Comparison of ENCODE assay signal across 8 mouse cellular contexts in the genomic region with DNA sequence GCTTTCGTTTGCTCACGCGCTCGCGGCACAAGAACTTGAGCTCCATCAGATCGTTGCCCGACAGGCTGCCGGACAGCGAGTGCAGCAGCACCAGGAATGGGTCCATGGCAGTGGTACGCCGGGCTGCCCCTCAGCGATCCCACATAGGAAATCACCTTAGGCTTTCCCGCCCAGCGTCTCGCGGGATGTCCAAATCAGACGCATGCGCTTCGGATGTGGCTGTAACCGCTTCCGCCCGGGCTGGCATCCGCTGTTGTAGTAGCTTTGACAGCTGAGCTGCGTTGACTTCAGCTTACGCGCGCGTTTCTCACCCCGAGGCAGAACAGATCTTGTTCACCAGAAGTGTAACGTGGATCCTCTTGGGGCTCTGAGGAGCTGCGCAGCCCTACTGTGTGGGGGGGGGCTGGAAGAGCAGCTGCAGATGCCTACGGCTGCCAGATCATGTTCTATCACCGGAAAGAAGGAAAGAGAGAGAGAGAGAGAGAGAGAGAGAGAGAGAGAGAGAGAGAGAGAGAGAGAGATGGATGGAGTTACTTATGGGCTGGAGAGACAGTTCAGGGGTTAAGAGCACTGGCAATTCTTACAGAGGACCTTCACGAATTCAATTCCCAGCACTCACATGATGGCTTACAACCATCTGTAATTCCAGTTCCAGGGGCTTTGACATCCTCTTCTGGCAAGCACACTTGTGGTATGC. TPM values are rescaled to one million over a fixed set of nuclear protein-coding genes. Genes with fewer than 3 reads are reported as not detected.
DNase-seq lines count a peak whose midpoint lies in the region; ATAC-seq lines count a peak whose summit lies in the region.

TSS of gene Fadd (minus strand) at position 180 of the 697 bp plus-strand sequence.

- peak; percentile 95 to 99 for DNase-seq in adrenal gland, adult (ENCODE audit: inconsistent age in 2 of 2, low spot score in 1 of 2)
- peak; percentile 97 for DNase-seq in embryo, embryonic 10.5 days (ENCODE audit: low spot score)
- peak; percentile 91 for DNase-seq in gastrocnemius, postnatal 25 days
- peak; percentile 98 for DNase-seq in intestine, embryonic 14.5 days (ENCODE audit: low spot score)
- DNase-seq in left cerebral cortex, postnatal 14 days (ENCODE audit: low spot score in 2 of 2), result peak; percentile 94 to 97
- peak; percentile 95 for DNase-seq in mesoderm, embryonic 11.5 days (ENCODE audit: low read depth, low spot score)
- peak; percentile 89 to 91 for DNase-seq in right cerebral cortex, postnatal 36 days (ENCODE audit: low spot score in 2 of 2)
- DNase-seq in yolk sac, embryonic 10.5 days (ENCODE audit: low spot score), result peak; percentile 93

- WGBS in intestine, embryonic 14.5 days, result 1% methylated on average over 34 of the region's 34 CpGs

- ATAC-seq in intestine, embryonic 14.5 days (replicated peaks; ENCODE audit: low FRiP score, low TSS enrichment, low read depth), result peak; percentile 87

- intact Hi-C loops in left cerebral cortex, postnatal 14 days (cut with DNase I), result no loop called here

- no peaks in the 10 kb centered on the region for H3K9me3 ChIP-seq in intestine, embryonic 14.5 days (ENCODE audit: control insufficient read depth, low read length)

- peak within 1 kb of the TSS; percentile 58 for H3K9ac ChIP-seq in intestine, embryonic 14.5 days (ENCODE audit: low read length)

- peak within 1 kb of the TSS; percentile 72 for H3K4me2 ChIP-seq in intestine, embryonic 14.5 days (ENCODE audit: low read length)

- H3K36me3 ChIP-seq in intestine, embryonic 14.5 days (ENCODE audit: control insufficient read depth, insufficient read depth, low read length), result peaks cover 21% of the 10 kb centered on the region

- peaks cover 11% of the 10 kb centered on the region for H3K4me1 ChIP-seq in intestine, embryonic 14.5 days (replicated peaks; ENCODE audit: control insufficient read depth, insufficient read depth, low read length)

- peak within 1 kb of the TSS; percentile 63 for H3K4me3 ChIP-seq in intestine, embryonic 14.5 days (ENCODE audit: low read depth, low read length)

- H3K27ac ChIP-seq in intestine, embryonic 14.5 days (ENCODE audit: low read depth), result peak within 1 kb of the TSS; percentile 80

- H3K27me3 ChIP-seq in intestine, embryonic 14.5 days (replicated peaks; ENCODE audit: control insufficient read depth, insufficient read depth, low read length), result no peaks in the 10 kb centered on the region

RNA-seq across cellular contexts. Expression of gene Fadd, which starts in this region (rescaled TPM):
- 1 to 10 TPM; 1.9 to 2.5 TPM for total RNA-seq in gastrocnemius, postnatal 25 days (2021)
- polyA plus RNA-seq in intestine, embryonic 14.5 days (2014; fragmentation: Nextera tagmentation; extraction: Ambion mirVana), result 12.8 and 13.3 TPM in 2 replicates
- 1 to 10 TPM; 2.0 to 2.3 TPM for total RNA-seq in left cerebral cortex, postnatal 14 days (2021)

Comparison
In these comparisons a context has a peak if more than half of its experiments do, and no peak if none do; other contexts are left out.
1. Peak in every context shown above with its lines: DNase-seq, ATAC-seq, H3K4me3 ChIP-seq and H3K27ac ChIP-seq.